Mouse (Mus musculus) kidney, adult 18-20 months (tissue): ENCODE measurements around the gene Zfp746.
A peak's percentile ranks its signal among the peaks of the same experiment; 100 is the strongest.
"Not testable (repeated sequence)": the region's sequence is repeated elsewhere in the genome, so short reads cannot be mapped to it uniquely, and the experiment has no call there.

Source experiments
- DNase-seq: peaks from one replicate; pipeline ENCODE4 v3.0.0; 2021

Zfp746 gene

DNA sequence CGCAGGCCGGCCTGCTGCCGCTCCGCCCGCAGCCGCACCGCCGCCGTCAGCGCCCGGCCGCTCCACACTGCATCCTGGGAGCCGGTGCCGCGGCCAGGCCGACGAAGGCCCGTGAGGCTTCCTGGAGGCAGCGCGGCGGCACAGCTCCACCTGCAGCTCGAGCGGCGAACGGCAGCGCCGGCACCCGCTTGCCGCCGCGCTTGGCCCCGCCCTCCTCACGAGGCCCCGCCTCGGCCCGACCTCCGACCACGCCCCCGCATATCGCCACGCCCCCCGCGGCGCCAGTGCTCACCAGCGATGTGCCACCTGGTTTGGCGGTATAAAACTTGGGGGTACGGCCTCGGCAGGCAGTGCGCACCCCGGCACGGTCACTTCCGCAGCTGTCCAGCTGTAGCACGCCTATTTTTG, at the start of gene Zfp746:
Gene Zfp746 (minus strand): TSS at position 123 of the 408 bp plus-strand sequence.
- peak; percentile 96 for DNase-seq

DNA sequence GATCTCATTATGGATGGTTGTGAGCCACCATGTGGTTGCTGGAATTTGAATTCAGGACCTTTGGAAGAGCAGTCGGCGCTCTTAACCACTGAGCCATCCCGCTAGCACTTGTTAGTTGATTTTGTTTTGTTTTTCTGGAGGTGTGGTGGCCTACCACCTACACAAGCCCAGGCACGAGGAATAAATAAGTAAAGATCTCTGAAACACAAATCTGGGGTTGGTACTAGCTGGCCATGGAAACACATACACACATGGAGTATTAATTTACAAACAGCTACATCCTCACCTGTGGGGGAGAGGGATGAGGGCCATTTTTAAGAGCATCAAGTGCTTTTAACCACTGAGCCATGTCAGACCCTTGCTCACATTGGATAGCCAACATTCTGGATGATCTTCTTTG, 34.7 kb upstream of the Zfp746 start:
- not testable (repeated sequence) for DNase-seq

DNA sequence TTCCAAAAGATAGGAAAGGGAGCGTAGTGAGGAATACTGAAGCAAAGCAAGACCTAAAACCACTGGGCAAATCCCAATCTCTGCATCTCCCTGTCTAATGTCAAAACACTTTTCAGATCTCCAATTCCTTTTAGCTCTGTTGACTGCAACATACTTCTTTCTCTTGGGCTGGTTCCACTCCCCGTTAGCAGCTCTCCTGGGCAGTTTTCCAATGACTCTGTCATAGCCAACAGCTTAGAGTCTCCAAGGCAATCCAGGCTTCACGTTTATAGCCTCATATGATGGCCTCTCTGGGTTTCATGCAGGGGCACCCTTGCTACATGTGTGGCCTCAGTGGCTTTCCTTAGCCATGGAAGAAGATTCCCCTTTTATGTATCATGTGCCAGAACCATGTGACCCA, 29.6 kb upstream of the Zfp746 start:
- no peak for DNase-seq

DNA sequence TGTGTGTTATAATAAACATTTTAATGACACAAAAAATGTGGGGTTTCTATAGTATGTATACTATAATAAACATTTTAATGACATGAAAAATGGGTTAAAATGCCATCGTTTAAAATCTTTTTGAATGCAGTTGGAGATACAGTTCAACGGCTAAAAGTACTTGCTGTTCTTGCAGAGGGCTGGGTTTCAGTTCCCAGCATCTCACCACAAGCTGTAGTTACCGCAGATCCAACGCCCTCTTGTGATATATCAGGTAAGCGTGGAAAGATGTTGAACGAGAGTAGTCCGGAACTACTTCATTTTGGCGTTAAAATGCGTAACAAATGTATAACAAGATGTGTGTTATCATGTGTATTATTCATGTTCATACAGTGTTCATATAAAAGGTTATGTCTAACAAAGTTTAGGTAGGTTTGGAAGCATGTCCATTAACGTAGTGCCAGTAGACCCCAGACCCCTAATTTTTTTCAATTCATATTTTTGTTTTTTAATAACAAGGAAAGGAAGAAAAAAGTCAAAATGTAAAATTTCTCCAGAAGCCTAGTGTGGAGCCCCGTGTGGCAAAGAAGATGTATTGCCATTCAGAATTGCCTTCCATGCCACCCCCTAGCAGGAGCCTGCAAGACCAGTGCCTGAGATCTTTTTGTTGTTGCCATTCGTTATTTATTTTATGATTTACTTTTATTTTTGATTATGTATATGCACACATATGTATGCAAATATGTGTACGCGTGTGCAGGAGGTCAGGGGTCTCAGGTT, 743 bp upstream of the Zfp746 start:
- DNase-seq, result no peak

DNA sequence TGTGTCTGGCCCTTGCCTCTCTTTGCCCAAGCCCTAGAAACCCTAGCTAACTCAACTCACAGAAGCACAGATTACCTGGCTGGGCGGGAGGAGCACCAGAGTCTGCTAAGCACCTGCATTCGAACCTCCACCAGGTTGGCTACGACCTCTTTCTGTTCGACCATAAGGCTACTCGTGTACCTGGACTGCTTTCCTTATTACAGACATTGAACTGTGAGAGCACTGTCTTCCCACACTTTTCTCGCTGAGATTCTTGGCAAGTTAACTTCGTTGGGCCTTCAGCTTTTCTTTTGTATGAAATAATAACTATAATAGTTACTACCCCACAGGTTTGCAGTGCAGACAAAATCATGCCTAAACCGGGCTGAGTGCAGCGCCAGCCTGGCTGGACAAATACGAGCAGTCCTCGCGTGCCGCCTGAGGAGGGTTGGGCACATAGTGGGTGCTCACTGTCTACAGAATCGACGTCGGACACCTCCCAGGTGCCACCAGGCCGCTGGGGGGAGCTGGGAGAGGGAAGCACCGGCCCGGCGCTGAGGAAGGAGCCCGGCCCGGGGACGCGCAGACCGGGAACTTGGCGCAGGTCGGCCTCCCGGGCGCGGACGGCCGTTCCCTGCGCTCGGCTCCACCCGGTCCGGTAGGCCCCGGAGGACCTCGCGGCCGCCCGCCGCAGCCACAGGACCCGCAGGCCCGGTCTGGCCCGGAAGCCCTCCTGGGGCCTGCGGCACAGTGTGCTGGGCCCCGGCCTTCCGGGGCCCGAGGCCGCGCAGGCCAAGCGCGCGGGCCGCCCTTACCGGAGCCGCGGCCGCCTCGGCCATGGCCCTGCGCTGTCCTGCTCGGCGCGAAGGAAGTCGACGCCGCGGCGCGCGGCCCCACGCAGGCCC, 630 bp downstream of the Zfp746 start:
- peak; percentile 80 for DNase-seq

DNA sequence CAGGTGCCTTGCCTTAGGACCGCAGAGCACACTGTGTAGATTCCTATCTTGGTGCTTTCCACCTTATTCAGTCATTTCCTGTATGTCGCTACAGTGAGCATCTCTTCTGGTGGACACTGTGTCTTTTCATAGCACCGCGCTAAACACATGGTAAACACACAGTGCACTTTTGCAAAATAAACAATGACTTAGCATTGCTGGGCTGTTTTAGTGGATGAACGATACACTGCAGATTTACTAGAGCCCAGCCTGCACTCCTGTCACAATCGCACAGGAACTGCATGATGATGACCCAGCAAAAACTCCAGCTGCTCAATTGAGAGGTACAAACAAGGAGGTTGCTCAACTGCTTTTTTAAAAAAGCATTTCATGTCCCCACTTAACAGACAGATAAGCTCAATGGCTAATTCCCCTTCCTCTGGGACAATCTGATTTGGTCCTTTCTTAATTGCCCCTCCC, 2.6 kb downstream of the Zfp746 start:
- no peak for DNase-seq

DNA sequence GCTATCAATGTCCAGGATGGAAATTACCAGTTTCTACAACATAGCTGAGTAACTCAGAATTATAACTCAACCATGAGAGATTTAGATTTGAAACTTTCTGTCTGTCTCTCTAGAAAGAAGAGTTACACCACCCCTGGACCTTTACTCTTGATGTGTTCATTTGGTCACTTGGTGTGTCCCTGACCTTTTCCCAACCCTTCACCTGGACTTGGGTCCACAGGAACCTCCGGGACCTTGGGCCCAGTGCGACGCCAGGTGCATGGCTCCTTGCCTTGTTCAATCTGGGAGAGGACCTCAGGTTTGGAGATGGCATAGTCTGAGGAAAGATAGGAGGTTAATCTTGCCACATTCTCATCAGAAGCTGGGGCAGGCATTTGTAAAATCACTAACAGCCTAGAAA, 4.4 kb downstream of the Zfp746 start:
- no peak for DNase-seq

DNA sequence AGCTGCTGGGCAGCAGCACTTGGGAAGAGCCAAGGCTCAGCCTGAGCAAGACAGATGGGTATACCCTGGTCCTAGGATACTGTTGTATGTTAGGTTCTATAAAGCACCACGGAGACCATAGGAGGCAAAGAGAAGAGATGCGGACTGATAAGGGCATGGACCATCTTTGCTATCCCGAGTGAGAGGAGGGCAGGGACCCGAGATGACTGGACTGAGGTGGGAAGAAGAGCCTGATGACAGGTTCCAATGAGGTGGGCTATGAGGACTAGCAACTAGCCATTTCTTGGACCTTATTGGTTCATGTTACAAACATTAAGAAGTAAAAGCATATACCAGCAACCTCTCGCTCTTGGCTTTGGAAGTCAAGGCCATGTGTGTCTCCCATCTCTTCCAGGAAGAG, 5.4 kb downstream of the Zfp746 start:
- no peak for DNase-seq

DNA sequence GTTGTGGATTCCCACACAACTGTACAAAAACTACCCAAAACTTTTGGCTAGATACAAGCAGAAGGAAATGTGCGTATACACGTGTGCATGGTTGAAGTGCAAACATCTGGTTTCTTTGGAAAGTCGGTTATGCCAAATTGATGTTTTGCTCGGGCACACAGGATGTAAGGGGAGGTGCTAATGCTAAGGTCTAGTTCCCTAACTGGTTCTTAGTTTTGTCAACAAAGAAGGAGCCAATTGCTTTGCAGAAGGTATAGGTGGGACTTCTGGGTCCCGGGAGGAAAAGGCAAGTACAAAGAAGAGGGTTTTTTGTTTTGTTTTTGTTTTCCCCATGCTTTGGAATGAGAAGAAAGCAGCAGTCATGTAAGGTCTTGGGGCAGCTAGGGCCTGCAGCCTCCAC, 13.1 kb downstream of the Zfp746 start:
- no peak for DNase-seq

DNA sequence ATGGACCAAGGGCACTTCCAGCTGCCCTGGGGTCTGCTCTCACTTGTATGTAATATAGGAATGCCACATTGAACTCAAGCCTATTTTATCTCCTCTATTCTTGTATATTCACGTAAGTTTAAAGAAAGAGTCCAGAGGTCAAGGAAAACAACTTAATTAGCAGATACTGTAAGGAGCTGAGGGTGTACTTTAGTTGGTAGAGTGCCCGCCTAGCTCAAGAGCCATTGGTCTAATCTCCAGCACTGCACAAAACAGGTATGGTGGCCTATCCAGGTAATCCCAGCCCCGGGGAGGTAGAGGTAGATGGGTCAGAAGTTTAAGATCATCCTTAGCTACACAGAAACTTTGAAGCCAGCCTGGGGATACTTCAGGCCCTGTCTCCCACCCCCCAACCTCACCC, 18.9 kb downstream of the Zfp746 start:
- DNase-seq, result no peak

DNA sequence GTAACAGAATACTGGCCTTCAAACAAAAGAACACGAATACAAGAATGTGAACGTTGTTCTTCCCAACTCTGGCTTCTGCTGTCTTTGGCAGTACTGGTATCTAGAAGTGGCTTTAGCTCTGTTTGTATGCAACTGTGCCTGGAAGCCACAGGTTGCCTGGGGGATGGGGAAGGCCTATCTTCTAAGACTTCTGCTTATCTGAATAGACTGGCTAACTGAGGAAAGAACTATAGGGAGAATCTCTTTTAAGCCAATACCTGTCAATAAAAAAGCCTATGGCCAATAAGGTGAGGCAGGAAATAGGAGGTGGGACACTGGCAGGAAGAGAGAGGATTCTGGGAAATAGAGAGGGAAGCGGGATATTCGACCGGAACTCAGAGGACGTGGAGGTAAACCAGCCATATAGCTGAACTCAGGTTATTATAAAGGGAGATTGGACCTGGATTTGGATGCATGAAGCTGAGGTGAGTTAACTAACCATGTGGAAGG, 20.8 kb downstream of the Zfp746 start:
- no peak for DNase-seq

DNA sequence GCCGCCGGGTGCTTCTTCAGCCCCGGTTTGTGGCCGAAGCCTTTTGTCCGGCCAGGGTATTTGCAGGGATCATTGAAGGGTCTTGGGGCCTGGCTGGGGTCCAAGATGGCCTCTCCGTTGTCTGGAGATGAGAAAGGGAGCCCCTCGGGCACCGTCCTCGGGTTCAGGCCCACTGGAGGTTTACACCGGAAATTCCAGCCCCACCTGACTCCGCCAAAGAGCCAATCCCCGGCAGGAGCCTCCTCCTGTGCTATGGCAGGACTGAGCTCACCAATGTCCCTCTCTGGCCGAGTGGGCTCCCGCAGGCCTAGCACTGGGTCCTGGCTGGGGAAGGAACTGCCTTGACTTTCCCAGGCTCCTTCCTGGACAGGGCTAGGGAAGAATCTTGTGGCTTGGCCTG, 21.9 kb downstream of the Zfp746 start:
- no peak for DNase-seq

DNA sequence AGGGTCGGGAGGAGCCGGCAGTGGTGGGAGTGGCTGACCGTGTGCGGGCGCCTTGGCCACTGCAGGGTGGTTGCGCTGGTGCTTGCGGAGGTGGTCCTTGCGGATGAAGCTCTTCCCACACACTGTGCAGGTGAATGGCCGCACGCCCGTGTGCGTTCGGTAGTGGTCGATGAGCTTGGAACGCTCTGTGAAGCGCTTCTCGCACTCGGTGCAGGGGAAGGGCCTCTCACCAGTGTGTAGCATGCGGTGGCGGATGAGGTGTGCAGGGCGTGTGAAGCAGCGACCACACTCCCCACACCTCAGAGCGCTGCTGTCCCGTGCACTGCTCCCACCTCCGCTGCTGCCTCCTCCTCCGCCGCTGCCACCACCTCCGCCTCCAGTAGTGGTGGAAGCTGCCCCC, 22.5 kb downstream of the Zfp746 start:
- no peak for DNase-seq

DNA sequence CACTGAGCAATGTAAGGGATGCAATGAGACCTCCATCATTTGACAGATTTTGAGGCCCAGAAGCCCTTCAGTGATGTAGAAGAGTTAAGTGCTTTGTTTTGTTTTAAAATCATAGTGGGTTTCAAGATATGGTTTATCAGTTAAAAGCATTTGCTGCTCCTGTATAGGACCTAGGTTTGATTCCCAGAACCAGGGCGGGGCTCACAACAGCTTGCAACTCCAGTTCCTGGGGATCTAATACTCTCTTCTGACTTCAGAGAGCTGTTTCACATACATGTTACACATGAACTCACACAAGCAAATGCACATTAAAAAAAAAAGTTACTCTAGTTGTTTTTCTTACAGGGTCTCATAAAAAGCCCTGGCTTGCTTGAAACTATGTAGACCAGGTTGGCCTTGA, 25.5 kb downstream of the Zfp746 start:
- DNase-seq, result no peak

DNA sequence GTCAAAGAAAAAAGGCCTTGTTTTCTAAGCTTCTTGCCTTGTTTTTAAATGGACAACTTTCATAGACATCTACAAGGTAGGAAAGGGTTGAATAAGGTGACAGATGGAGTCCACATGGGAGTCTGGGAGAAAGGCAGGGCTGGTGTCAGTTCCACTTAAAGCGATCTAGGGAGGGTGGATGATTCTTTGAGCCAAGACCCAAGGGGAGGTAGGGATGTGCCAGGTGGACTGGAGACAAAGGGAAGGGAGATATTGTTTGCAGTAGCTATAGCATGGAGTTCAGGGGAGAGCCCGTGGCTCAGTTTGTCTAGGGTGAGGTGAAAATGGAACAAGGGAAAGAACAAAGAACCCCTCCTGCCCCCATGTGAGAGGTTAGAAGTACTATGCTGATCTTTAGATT, 26.0 kb downstream of the Zfp746 start:
- DNase-seq, result no peak

DNA sequence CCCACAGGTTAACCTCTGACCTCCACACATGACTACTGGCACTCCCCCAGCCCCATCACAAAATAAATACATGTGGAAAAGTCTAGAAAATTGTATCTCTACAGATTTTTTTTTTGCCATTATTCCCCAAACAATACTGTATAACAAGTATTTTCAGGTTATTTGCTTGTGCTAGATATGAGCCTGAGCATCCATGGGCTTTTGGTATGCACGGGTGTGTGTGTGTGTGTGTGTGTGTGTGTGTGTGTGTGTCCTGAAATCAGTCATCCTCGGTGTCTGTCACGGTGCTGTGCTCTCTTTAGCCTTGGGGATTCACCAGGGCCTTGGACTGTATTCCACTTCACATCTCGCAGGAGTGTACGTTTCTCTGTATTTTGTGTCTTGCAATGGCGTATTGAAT, 34.3 kb downstream of the Zfp746 start:
- no peak for DNase-seq

DNA sequence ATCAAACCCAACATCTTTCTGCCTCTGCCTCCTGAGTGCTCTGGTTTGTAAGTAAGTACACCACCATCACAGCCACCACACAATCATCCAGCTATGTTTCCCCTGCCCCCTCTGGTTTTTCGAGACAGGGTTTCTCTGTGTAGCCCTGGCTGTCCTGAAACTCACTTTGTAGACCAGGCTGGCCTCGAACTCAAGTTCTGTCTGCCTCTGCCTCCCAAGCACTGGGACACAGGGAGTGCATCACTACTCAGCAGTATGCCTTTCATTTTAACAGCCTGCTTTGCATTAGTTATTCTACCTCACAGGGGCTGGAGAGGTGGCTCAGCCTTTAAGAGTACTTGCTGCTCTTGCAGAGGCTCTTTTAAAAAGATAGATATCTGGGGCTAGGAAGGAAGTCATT, 34.7 kb downstream of the Zfp746 start:
- DNase-seq, result no peak

DNA sequence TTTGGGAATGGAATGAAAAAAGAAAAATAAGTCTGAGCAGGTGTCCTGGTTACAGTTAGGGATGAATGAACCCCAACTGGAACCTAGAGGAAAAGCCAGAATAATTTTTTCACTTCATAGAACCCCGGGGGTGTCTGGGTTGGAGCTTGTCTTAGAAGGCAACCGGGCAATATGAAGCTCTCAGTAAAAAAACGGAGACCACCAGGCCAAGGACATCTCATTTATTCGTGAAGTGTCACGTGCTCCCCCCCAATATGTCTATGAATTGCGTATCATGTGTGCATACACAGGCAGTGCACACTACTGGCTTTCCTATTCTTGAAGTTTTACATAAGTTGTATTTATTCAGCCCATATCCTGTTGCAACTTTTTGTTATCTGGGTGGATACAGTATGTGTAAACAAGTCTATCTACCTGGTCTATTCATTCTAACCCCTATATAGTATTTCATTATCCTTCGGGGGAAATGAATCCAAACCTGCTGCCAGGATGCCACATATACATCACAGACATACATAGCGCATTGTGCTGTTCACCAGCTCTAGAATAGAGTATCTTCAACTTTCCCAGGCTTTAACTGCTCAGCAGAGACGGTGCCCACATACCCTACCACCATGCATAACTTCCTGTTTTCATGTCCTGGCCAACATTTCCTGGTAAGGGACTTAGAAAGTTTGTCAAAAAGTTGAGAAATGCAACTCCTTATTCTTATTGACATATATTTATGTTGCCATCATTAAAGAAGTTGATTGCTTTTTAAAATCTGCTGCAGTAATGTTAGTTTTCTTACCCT, 36.9 kb downstream of the Zfp746 start:
- DNase-seq, result no peak

DNA sequence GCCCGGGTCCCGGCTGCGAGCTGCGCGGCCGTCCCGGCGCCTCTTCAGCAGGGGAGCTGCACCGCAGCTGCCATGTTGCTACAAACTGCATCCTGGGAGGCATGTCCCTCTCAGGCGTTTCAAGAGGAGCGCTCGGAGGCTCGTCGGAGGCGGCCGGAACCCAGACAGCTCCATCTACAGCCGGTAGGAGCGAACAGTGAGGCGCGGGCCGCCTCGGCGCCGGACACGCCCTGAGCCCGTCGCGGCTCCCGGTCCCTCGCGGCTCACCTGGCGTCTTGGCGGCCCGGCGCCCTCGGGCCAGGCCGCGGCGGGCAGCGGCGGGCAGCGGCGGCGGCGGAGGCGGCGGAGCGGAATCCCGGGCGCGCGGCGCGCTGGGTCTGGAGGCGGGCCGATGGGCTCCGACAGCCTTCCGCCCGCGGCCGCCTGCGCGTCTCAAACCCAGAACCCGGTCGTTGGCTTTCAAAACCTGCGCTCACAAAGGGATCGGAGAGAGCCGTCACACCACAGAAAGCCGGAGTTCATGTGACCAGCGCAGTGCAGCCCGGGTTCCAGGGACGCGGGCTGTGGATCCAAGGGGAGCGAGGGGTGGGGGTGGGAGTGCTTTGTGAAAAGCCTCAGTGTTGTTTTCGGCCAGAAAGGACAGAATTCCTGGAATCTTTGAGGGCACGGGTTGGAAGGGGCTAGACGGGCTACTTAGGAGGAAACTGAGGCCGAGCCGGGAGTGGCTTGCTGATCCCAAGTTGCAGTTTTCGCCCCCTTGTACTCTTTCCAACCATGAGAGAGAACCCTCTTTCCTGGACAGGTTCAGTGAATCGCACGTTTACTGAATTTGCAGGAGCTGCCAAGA, 37.7 kb downstream of the Zfp746 start, which contains the start of gene Zfp777:
Gene Zfp777 (minus strand): TSS at position 486 of the 847 bp plus-strand sequence.
- DNase-seq, result peak; percentile 83

DNA sequence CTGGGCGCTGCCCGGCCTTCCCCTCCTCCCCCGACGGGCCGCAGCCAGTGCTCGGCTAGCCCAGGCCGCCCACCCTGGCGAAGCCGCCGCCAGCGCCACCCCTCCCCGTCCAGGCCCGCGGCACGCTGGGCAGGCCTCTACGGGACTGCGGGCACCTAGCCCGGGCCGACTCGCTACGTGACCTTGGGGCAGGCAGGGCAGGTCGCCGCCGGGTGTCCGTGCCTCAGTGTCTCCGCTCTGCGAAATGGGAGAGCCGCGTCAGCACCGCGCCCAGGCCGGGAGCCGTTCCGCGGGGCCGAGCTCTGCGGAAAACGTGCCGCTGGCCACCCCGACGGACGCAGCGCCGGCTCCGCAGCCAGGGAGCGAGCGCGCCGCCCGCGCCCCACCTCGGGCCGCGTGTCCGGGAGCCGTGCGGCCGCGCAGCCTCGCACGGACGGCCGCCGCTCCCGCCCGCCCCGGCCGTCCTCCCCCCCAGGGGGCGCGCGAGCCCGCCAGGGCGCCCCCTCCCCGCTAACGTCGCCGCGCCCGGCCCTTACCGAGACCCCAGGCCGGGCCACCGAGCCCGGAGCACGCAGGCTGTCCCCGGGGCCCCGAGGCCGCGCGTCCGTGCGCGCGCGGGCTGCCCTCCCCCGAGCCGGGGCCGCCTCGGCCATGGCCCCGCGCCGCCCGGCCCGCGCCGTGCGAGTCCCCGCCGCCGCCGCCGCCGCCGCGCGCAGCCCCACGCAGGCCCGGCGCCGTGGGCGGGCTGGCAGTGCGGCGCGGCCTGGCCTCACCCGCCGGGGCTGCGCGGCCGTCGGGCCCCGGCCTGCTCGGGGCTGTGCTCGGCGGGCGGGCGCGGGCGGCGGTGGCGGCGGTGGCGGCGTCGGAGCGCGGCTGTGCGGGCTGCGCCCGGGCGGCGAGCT, 38.7 kb downstream of the Zfp746 start:
- peak; percentile 61 for DNase-seq

DNA sequence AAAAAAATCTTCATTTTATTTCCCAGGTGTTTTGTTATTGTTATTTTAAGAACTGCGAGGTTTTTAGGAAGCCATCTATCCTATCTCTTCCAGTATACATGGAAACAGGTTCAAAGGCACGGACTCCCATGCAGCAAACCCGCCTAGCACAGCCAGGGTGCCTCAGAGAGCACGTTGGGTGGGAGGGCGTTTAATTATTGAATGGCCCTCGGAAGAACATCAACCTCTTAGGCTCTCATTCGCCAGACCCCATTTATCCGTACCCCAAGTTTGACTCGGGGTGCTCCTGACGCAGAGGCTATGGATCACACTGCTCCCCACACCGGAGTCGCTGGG, 39.3 kb downstream of the Zfp746 start:
- DNase-seq, result peak; percentile 7
